Mouse (Mus musculus): ENCODE measurements at regions not wholly inside any gene's neighbourhood (a gene's known extent, or its start where the extent isn't known, plus 50 kb on each side); places are given as distances from the start of the nearest gene placed in this dataset.
A peak's percentile ranks its signal among the peaks of the same experiment; 100 is the strongest.

GRCm38 (mm10) chr17:83010845-83011244, 204.2 kb upstream of the Pkdcc start:
- Histone ChIP-seq H3K4me1 (no peaks in the 10 kb centered on the region), H3K27ac (no peak overlapping the region), H3K9me3 (replicated peaks) (no peaks in the 10 kb centered on the region), H3K27me3 (0 out of 2 replicates have a peak, but pooled peaks cover 2% of the 10 kb centered on the region), H3K4me3 (no peak overlapping the region), H3K9ac (no peak overlapping the region), H3K36me3 (ENCODE audit: poor library complexity, severe bottlenecking) (no peaks in the 10 kb centered on the region), H3K4me2 (no peak overlapping the region)
- ATAC-seq: no peak
- 84% methylated on average over 1 of the region's 1 CpGs for WGBS

- H3K4me2 ChIP-seq: no peak overlapping the region
- no peak overlapping the region for H3K4me3 ChIP-seq
- H3K9me3 ChIP-seq (replicated peaks): no peaks in the 10 kb centered on the region
- WGBS: 82% methylated on average over 2 of the region's 2 CpGs
- H3K9ac ChIP-seq: no peak overlapping the region
- H3K27me3 ChIP-seq: 0 out of 2 replicates have a peak, but pooled peaks cover 2% of the 10 kb centered on the region
- H3K4me1 ChIP-seq: no peaks in the 10 kb centered on the region
- no peaks in the 10 kb centered on the region for H3K36me3 ChIP-seq (ENCODE audit: poor library complexity, severe bottlenecking)
- H3K27ac ChIP-seq: no peak overlapping the region
- no peak for ATAC-seq
Measured at GRCm38 (mm10) chr17:83015656-83016055, 199.4 kb upstream of the Pkdcc start.

DNA sequence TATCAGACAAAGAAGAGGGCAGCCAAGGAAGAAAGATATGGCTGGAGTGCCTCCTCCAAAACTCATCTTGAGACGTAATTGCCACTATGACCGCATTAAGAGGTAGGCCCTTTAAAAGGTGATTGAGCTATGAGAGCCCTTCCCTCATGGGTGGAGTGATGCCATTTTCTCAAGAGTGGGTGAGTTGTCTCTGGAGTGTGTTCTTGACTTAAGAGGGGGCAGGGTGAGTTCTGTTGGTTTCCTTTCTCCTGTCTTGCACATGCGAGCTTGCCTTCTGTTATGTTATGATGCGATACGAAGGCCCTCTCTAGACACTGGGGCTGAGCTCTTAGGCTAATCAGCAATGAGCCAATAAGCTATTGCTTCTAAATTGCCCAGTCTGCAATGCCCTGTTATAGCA, 198.2 kb upstream of the Pkdcc start:
- no peak overlapping the region for H3K4me3 ChIP-seq
- WGBS: 92% methylated on average over 5 of the region's 5 CpGs
- 0 out of 2 replicates have a peak, but pooled peaks cover 2% of the 10 kb centered on the region for H3K27me3 ChIP-seq
- no peaks in the 10 kb centered on the region for H3K9me3 ChIP-seq (replicated peaks)
- no peaks in the 10 kb centered on the region for H3K36me3 ChIP-seq (ENCODE audit: poor library complexity, severe bottlenecking)
- ATAC-seq: no peak
- H3K9ac ChIP-seq: no peak overlapping the region
- no peak overlapping the region for H3K4me2 ChIP-seq
- H3K27ac ChIP-seq: no peak overlapping the region
- no peaks in the 10 kb centered on the region for H3K4me1 ChIP-seq

DNA sequence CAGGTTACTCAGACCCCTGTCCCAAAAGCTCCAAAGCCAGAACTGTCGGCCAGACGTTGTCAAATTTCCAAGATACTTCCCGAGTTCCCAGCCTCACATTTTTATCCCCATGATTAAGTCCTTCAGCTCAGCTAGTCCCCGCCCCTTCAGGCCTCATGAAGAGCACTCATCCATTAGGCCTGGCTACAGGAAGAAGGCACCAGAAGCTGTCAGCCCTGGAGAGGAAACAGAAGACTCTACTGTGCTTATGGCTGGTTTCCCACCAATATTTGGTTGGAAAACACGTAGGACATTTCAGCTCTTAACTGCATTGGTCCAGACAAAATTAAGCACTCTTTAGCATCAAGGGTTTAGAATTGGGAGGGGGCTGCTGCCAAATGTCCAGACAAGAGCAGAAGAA, 195.8 kb upstream of the Pkdcc start:
- Histone ChIP-seq H3K4me3 (no peak overlapping the region), H3K27ac (no peak overlapping the region), H3K4me1 (no peaks in the 10 kb centered on the region), H3K27me3 (0 out of 2 replicates have a peak, but pooled peaks cover 2% of the 10 kb centered on the region), H3K36me3 (ENCODE audit: poor library complexity, severe bottlenecking) (no peaks in the 10 kb centered on the region), H3K9me3 (replicated peaks) (no peaks in the 10 kb centered on the region), H3K4me2 (no peak overlapping the region), H3K9ac (no peak overlapping the region)
- 78% methylated on average over 5 of the region's 5 CpGs for WGBS
- ATAC-seq: no peak

- Histone ChIP-seq H3K9me3 (replicated peaks) (no peaks in the 10 kb centered on the region), H3K4me2 (no peak overlapping the region), H3K27me3 (no peaks in the 10 kb centered on the region), H3K9ac (no peak overlapping the region), H3K4me1 (no peaks in the 10 kb centered on the region), H3K4me3 (no peak overlapping the region), H3K27ac (no peak overlapping the region), H3K36me3 (ENCODE audit: poor library complexity, severe bottlenecking) (no peaks in the 10 kb centered on the region)
- no peak for ATAC-seq
- 82% methylated on average over 10 of the region's 10 CpGs for WGBS
Measured at GRCm38 (mm10) chr17:83020576-83020975, 194.5 kb upstream of the Pkdcc start.

DNA sequence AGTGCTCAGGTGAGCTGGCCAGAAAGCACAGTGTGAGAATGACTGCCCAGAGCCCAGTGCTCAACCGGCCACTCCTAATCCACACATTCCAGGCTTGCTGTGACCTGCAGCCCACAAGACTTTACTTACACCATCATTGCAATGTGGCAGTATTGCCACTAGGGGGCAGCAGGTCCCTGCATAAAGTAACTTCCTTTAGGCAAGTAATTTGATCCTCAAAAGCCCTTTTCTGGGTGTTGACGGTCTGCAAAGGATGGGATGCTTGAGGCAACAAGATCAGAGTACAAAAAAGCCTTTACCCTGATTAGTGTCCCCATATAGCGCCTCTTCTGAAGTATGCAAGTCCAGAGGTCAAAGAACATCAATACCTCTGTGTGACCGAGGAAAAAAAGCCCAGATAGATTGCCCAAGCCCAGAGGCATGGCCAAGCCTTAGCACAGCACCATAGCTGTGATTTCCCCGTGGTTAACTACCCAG, 189.7 kb upstream of the Pkdcc start:
- Histone ChIP-seq H3K4me1 (no peaks in the 10 kb centered on the region), H3K4me2 (no peak overlapping the region), H3K27ac (no peak overlapping the region), H3K9ac (no peak overlapping the region), H3K36me3 (ENCODE audit: poor library complexity, severe bottlenecking) (no peaks in the 10 kb centered on the region), H3K4me3 (no peak overlapping the region), H3K27me3 (no peaks in the 10 kb centered on the region), H3K9me3 (replicated peaks) (no peaks in the 10 kb centered on the region; the same call in 1 of the 2 replicates)
- WGBS: 13% methylated on average over 5 of the region's 5 CpGs
- ATAC-seq: peak; percentile 85

DNA sequence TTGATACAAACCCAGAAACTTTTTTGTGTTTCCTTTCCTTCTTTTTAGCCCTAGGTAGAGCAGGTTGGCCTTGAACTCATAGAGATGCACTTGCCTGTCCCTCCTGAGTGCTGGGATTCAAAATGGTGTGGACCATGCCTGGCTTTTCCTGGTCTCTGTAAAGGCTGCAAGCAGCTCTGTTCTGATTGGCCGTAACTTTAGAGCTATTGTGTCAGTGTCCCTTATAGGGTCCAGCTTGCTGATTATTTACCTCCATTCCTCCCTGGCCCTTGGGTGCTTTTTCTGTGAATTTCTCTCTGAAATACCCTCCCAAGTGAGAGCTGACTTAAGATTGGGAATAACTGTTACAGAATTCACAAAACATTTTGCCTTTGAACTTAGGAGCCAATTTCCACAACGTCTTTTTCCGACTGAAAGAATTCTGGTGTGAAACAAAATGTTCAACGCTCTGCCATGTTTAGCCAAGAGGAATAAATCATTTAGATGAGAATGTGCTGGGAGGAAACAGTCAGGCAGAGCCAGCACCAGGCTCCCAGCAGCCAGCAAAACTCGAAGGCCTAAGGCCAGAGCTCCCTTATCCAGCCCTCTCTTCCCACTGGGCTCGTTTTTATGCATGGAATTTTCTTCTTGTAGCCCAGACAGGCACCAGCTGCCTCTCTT, 180.0 kb upstream of the Pkdcc start:
- no peak overlapping the region for H3K9ac ChIP-seq
- no peaks in the 10 kb centered on the region for H3K4me1 ChIP-seq
- H3K27me3 ChIP-seq: no peaks in the 10 kb centered on the region
- H3K27ac ChIP-seq: no peak overlapping the region
- H3K4me3 ChIP-seq: no peak overlapping the region
- ATAC-seq: no peak
- no peaks in the 10 kb centered on the region for H3K36me3 ChIP-seq (ENCODE audit: poor library complexity, severe bottlenecking)
- H3K4me2 ChIP-seq: no peak overlapping the region
- no peaks in the 10 kb centered on the region for H3K9me3 ChIP-seq (replicated peaks)
- WGBS: 73% methylated on average over 6 of the region's 6 CpGs

DNA sequence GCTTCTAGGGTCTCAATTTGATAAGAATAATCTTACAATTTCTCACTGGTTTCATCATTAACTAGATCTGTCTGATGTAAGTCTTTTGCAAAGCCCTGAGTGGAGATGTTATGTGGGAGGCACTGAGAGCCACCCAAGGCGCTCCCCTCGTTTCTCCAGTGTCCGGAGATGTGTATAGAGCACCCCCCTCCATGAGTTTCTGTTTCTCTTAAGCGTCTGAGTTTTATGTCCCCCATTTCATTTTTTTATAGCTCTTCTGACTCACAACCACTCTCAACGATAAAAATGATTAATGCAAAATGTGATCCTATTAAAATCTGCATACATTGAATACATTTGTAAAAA, 179.5 kb upstream of the Pkdcc start:
- Histone ChIP-seq H3K9me3 (replicated peaks) (no peaks in the 10 kb centered on the region), H3K36me3 (ENCODE audit: poor library complexity, severe bottlenecking) (no peaks in the 10 kb centered on the region), H3K27me3 (no peaks in the 10 kb centered on the region), H3K4me1 (no peaks in the 10 kb centered on the region), H3K9ac (no peak overlapping the region), H3K4me3 (no peak overlapping the region), H3K27ac (no peak overlapping the region), H3K4me2 (no peak overlapping the region)
- no peak for ATAC-seq
- WGBS: 79% methylated on average over 5 of the region's 5 CpGs

- ATAC-seq: no peak
- no peak overlapping the region for H3K27ac ChIP-seq
- H3K27me3 ChIP-seq: no peaks in the 10 kb centered on the region
- H3K4me3 ChIP-seq: no peak overlapping the region
- H3K4me2 ChIP-seq: no peak overlapping the region
- no peaks in the 10 kb centered on the region for H3K9me3 ChIP-seq (replicated peaks)
- 89% methylated on average over 3 of the region's 3 CpGs for WGBS
- no peaks in the 10 kb centered on the region for H3K4me1 ChIP-seq
- no peaks in the 10 kb centered on the region for H3K36me3 ChIP-seq (ENCODE audit: poor library complexity, severe bottlenecking)
- no peak overlapping the region for H3K9ac ChIP-seq
Measured at GRCm38 (mm10) chr17:83039563-83039962, 175.5 kb upstream of the Pkdcc start.

DNA sequence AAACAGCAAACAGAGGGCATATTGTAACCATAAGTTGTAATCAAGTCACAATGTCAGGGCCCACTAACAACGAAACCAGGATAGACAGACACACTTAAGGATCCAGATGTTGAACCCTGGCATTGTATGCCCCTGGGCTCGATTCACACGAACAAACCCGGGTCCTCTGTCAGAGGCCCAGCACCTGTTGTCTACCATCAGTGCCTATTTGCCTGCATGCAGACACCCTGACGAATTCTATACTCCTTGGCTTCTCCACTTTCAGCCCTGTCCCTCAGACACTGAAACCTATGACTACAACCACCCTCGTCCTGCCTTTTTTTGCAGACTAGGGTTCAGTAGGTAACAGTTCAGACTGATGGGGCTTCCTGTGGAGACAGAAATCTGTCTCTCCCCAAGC, 170.6 kb upstream of the Pkdcc start:
- Histone ChIP-seq H3K4me1 (no peaks in the 10 kb centered on the region), H3K27me3 (peaks cover 4% of the 10 kb centered on the region; the same call in 1 of the 2 replicates), H3K36me3 (ENCODE audit: poor library complexity, severe bottlenecking) (no peaks in the 10 kb centered on the region), H3K9ac (no peak overlapping the region), H3K27ac (no peak overlapping the region), H3K9me3 (replicated peaks) (no peaks in the 10 kb centered on the region), H3K4me2 (no peak overlapping the region), H3K4me3 (no peak overlapping the region)
- ATAC-seq: no peak
- WGBS: 82% methylated on average over 6 of the region's 6 CpGs

- peaks cover 12% of the 10 kb centered on the region; the same call in 1 of the 2 replicates for H3K4me1 ChIP-seq
- H3K9me3 ChIP-seq (replicated peaks): no peaks in the 10 kb centered on the region
- no peak for ATAC-seq
- peaks cover 4% of the 10 kb centered on the region; the same call in 1 of the 2 replicates for H3K27me3 ChIP-seq
- H3K9ac ChIP-seq: no peak overlapping the region
- H3K4me3 ChIP-seq: no peak overlapping the region
- WGBS: 89% methylated on average over 13 of the region's 13 CpGs
- H3K36me3 ChIP-seq (ENCODE audit: poor library complexity, severe bottlenecking): no peaks in the 10 kb centered on the region
- no peak overlapping the region for H3K4me2 ChIP-seq
- no peak overlapping the region for H3K27ac ChIP-seq
Measured at GRCm38 (mm10) chr17:83049972-83050535, 165.0 kb upstream of the Pkdcc start.

DNA sequence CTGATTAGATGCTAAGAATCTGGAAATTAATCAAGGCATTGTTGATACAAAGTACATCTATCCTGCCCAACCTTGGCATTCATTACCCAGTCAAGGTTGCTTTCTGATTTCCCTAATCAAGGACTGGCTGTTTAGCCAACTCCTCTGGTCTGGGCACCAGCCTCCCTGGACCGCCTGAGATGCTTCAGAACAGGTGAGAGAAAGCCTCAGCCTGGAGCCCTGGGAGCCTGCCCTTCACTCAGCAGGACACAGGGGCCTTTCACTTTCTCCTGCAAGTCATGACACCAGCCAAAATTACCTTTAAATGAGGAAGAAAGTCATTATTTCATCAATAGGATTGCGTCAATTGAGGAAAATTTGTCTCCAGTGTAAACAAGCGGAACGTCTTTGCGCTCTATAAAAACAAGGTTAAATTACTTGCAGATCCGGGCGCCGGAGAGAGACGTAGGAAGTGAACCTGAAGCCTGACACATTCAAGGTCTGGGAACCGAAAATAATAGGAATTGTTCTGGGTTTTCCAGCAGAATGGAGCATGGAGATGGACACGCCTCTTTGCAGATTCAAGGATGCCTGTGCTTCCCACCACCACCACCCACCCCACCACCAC, 164.4 kb upstream of the Pkdcc start:
- Histone ChIP-seq H3K4me3 (no peak overlapping the region), H3K27ac (no peak overlapping the region), H3K36me3 (ENCODE audit: poor library complexity, severe bottlenecking) (no peaks in the 10 kb centered on the region), H3K4me1 (peaks cover 12% of the 10 kb centered on the region; the same call in 1 of the 2 replicates), H3K4me2 (no peak overlapping the region), H3K27me3 (peaks cover 4% of the 10 kb centered on the region; the same call in 1 of the 2 replicates), H3K9me3 (replicated peaks) (no peaks in the 10 kb centered on the region), H3K9ac (no peak overlapping the region)
- no peak for ATAC-seq
- WGBS: 25% methylated on average over 11 of the region's 11 CpGs
